8 mouse cellular contexts compared by ENCODE assay signal in the genomic region with DNA sequence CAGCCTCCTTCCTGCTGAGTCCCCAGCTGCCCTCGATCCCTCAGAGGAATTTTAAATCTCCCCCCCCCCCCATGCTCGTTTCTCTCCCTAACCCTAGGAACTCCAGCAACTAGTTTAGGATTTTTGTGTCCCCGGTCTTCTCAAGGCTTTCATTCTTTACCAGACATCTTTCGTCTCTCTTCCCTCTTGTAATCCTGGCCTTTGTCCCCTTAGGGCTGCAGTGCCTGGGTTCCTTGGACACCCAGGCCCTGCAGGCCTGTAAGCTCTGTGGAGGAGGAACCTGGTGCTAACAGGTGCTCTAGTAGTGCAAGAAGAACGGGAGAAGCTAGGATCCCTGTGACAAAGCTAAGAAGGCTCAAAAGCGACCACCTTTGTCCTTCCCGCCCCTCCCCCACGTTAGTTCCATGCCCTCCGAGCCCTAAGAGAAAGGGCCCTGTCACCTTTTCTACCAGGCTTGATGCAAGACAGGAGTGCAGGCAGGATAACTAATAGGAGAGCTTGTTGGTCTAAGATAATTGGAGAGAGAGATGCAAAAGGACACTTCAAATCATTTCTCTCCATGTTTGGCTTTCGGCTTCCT. TPM values are rescaled to one million over a fixed set of nuclear protein-coding genes. Genes with fewer than 3 reads are reported as not detected.
DNase-seq lines count a peak whose midpoint lies in the region; ATAC-seq and TF ChIP-seq lines count a peak whose summit lies in the region.

No protein-coding gene starts in this region.

- DNase-seq in cerebellum, adult 2 months, result peak in 1 of 2 experiments; percentile 10
- no peak for DNase-seq in cerebellum, adult 9-10 months
- DNase-seq in thymus, postnatal 4 days, result peak; percentile 21
- no peak for DNase-seq in thymus, adult 18-20 months
- DNase-seq in liver, embryonic 13.5 days, result no peak
- DNase-seq in right cerebral cortex, adult 18-20 months, result no peak
- no peak for DNase-seq in left cerebral cortex, adult 9 months (ENCODE audit: low spot score in 2 of 2)
- no peak for DNase-seq in gastrocnemius, postnatal 4 days (ENCODE audit: low spot score in 2 of 2)

- H3K9me3 ChIP-seq in liver, embryonic 13.5 days (replicated peaks), result no peaks in the 10 kb centered on the region

- no peaks in the 10 kb centered on the region for H3K4me1 ChIP-seq in cerebellum, adult 2 months (ENCODE audit: control insufficient read depth, insufficient read depth, low read length)
- 0 out of 2 replicates have a peak, but pooled peaks cover 3% of the 10 kb centered on the region for H3K4me1 ChIP-seq in liver, embryonic 13.5 days (replicated peaks)

- peak overlapping the region; percentile 69 for H3K4me2 ChIP-seq in liver, embryonic 13.5 days

- H3K9ac ChIP-seq in liver, embryonic 13.5 days, result peak overlapping the region; percentile 59

- H3K27me3 ChIP-seq in cerebellum, adult 2 months (ENCODE audit: control insufficient read depth, insufficient read depth, low read length), result no peaks in the 10 kb centered on the region
- H3K27me3 ChIP-seq in liver, embryonic 13.5 days, result no peaks in the 10 kb centered on the region

- no peaks in the 10 kb centered on the region for H3K36me3 ChIP-seq in liver, embryonic 13.5 days

- 22% methylated on average over 10 of the region's 10 CpGs for WGBS in cerebellum, adult 2 months
- WGBS in liver, embryonic 13.5 days (ENCODE audit: insufficient replicate concordance), result 24% methylated on average over 10 of the region's 10 CpGs

- no peak for TF ChIP-seq CTCF in cerebellum, adult 2 months (IDR thresholded peaks at IDR 0.05; ENCODE audit: borderline replicate concordance, insufficient read depth, low read depth, low read length)

- H3K27ac ChIP-seq in cerebellum, adult 2 months (ENCODE audit: insufficient read depth, low read length), result peak overlapping the region; percentile 71; the same call in 1 of the 2 replicates
- no peak overlapping the region for H3K27ac ChIP-seq in liver, embryonic 13.5 days

- H3K4me3 ChIP-seq in cerebellum, adult 2 months (replicated peaks; ENCODE audit: insufficient read depth, low read depth, low read length), result peak overlapping the region; percentile 68
- H3K4me3 ChIP-seq in liver, embryonic 13.5 days (replicated peaks), result peak overlapping the region; percentile 62

- no peak for ATAC-seq in liver, embryonic 13.5 days (ENCODE audit: low read depth)

- no peak for TF ChIP-seq POLR2A in cerebellum, adult 2 months (IDR thresholded peaks at IDR 0.05; ENCODE audit: borderline replicate concordance, insufficient read depth, low read length)

RNA-seq across cellular contexts. Expression of a gene that starts 10.2 kb away (rescaled TPM):
- polyA plus RNA-seq in cerebellum, adult 2 months (2012; rRNA removed), result 48.5 and 50.1 TPM in 2 replicates
- polyA plus RNA-seq in liver, embryonic 13.5 days (2015; fragmentation: Nextera tagmentation; extraction: Ambion mirVana), result 0.28 and 0.44 TPM in 2 replicates
- total RNA-seq in gastrocnemius, postnatal 4 days (2021), result 1 to 10 TPM; 4.8 to 7.7 TPM

RNA-seq across cellular contexts. Expression of a gene that starts 48.1 kb away (rescaled TPM):
- polyA plus RNA-seq in cerebellum, adult 2 months (2012; rRNA removed), result 10.6 and 13.2 TPM in 2 replicates
- 0.07 and 0.15 TPM in 2 replicates for polyA plus RNA-seq in liver, embryonic 13.5 days (2015; fragmentation: Nextera tagmentation; extraction: Ambion mirVana)
- 1 to 10 TPM; 1.6 to 1.8 TPM for total RNA-seq in gastrocnemius, postnatal 4 days (2021)

Comparison
In these comparisons a context has a peak if more than half of its experiments do, and no peak if none do; other contexts are left out.
1. RNA of a gene that starts 10.2 kb away (polyA plus RNA-seq): 48.5 to 50.1 TPM in cerebellum, adult 2 months; 0.28 to 0.44 TPM in liver, embryonic 13.5 days; every median in the first group is over 10 times any median in the second.
2. RNA of a gene that starts 48.1 kb away (polyA plus RNA-seq): 10.6 to 13.2 TPM in cerebellum, adult 2 months; 0.07 to 0.15 TPM in liver, embryonic 13.5 days; every median in the first group is over 10 times any median in the second.